Mouse (Mus musculus) midbrain, postnatal 0 days (tissue): ENCODE data around the gene Snapc3. TPM values are rescaled to one million over a fixed set of nuclear protein-coding genes. Genes with fewer than 3 reads are reported as not detected.

ENCODE experiments used
- ATAC-seq: fragments of 200-750 bp; cut with Nextera tagmentation; 2 replicates; pipeline ENCODE4 v1.8.0; 2017; ENCODE audit warnings: moderate number of reproducible peaks, mild to moderate bottlenecking, moderate TSS enrichment, moderate library complexity; ENCODE audit not compliant: low FRiP score
- DNase-seq: peaks from one replicate; pipeline ENCODE4 v3.0.0-alpha.2; 2015; ENCODE audit warnings: low spot score
- H3K27ac ChIP-seq: fragments of 300-500 bp; sonication (generic); 2 replicates; pipeline ENCODE4 v1.5.1; 2014; ENCODE audit warnings: low read depth, mild to moderate bottlenecking, low read length, mixed read lengths
- H3K27me3 ChIP-seq: fragments of 300-500 bp; sonication (generic); 2 replicates; pipeline ENCODE4 v1.6.1; 2014; ENCODE audit warnings: low read length, control low read depth, mixed read lengths; ENCODE audit not compliant: insufficient read depth
- H3K36me3 ChIP-seq: fragments of 300-500 bp; sonication (generic); 2 replicates; pipeline ENCODE4 v1.6.1; 2014; ENCODE audit warnings: low read length, control low read depth, mixed read lengths; ENCODE audit not compliant: insufficient read depth
- H3K4me1 ChIP-seq: fragments of 300-500 bp; sonication (generic); 2 replicates; pipeline ENCODE4 v1.6.1; 2014; ENCODE audit warnings: mild to moderate bottlenecking, control low read depth, antibody characterized with exemption, low read length, mixed read lengths; ENCODE audit not compliant: insufficient read depth
- H3K4me2 ChIP-seq: fragments of 300-500 bp; sonication (generic); 2 replicates; pipeline ENCODE4 v1.6.1; 2014; ENCODE audit warnings: low read depth, mild to moderate bottlenecking, low read length, mixed read lengths; ENCODE audit not compliant: poor library complexity, severe bottlenecking
- H3K4me3 ChIP-seq: fragments of 300-500 bp; sonication (generic); 2 replicates; pipeline ENCODE4 v1.5.1; 2014; ENCODE audit warnings: low read depth, mild to moderate bottlenecking, low read length, moderate library complexity
- H3K9ac ChIP-seq: fragments of 300-500 bp; sonication (generic); replicated peaks from 2 replicates; pipeline ENCODE4 v1.6.1; 2014; ENCODE audit warnings: mild to moderate bottlenecking, low read length, moderate library complexity, mixed read lengths; ENCODE audit not compliant: poor library complexity, severe bottlenecking
- H3K9me3 ChIP-seq: fragments of 300-500 bp; sonication (generic); 2 replicates; pipeline ENCODE4 v1.6.1; 2016; ENCODE audit warnings: low read length, control low read depth
- CTCF ChIP-seq: IDR thresholded peaks from 2 replicates; pipeline ENCODE4 v1.5.1; 2016; ENCODE audit warnings: antibody characterized with exemption, mild to moderate bottlenecking
- WGBS: fragments of 180-500 bp; shearing (Covaris S2); extraction: QIAGEN DNeasy Blood & Tissue Kit; methylation state at CpG from one replicate; pipeline ENCODE4 v1.1.7; 2014; 5-methylcytosine and 5-hydroxymethylcytosine counted together
- polyA plus RNA-seq: library from polyadenylated mRNA; unstranded; fragments of >200 nt; fragmentation: Nextera tagmentation; extraction: Ambion mirVana; gene quantifications from 2 replicates; pipeline ENCODE4 v1.2.1, GENCODE M21; 2015
- total RNA-seq: library from RNA; depleted of rRNA; stranded (reverse); fragments of >200 nt; gene quantifications from 2 replicates; pipeline ENCODE4 v1.2.3, GENCODE M21; 2014; rRNA removed

Snapc3 gene
- 38.0 and 40.5 TPM in 2 replicates for total RNA-seq
- polyA plus RNA-seq: 33.3 and 33.9 TPM in 2 replicates

GRCm38 (mm10) chr4:83417160-83417819, at the start of gene Snapc3:
Gene Snapc3 (plus strand): TSS chr4:83417724.
- peak; percentile 42 for TF ChIP-seq CTCF
- ATAC-seq (peak; percentile 98), DNase-seq (peak; percentile 97)
- Histone ChIP-seq H3K4me3 (peak within 1 kb of the TSS; percentile 92), H3K36me3 (no peaks in the 10 kb centered on the region), H3K4me2 (peak within 1 kb of the TSS; percentile 52), H3K9ac (peak within 1 kb of the TSS; percentile 93), H3K4me1 (no peaks in the 10 kb centered on the region), H3K9me3 (no peaks in the 10 kb centered on the region), H3K27me3 (no peaks in the 10 kb centered on the region), H3K27ac (peak within 1 kb of the TSS; percentile 89)
- WGBS: under 1% methylated on average over 41 of the region's 41 CpGs

GRCm38 (mm10) chr4:83373381-83373780, 44.1 kb upstream of the Snapc3 start:
- Histone ChIP-seq H3K4me3 (no peak overlapping the region), H3K4me1 (no peaks in the 10 kb centered on the region), H3K36me3 (no peaks in the 10 kb centered on the region), H3K4me2 (no peak overlapping the region), H3K27ac (no peak overlapping the region), H3K9me3 (no peaks in the 10 kb centered on the region), H3K9ac (no peak overlapping the region), H3K27me3 (no peaks in the 10 kb centered on the region)
- DNase-seq (no peak), ATAC-seq (no peak)
- TF ChIP-seq CTCF: no peak
- 64% methylated on average over 4 of the region's 4 CpGs for WGBS

GRCm38 (mm10) chr4:83375650-83376049, 41.9 kb upstream of the Snapc3 start:
- Histone ChIP-seq H3K36me3 (no peaks in the 10 kb centered on the region), H3K4me3 (no peak overlapping the region), H3K4me2 (no peak overlapping the region), H3K27me3 (no peaks in the 10 kb centered on the region), H3K9ac (no peak overlapping the region), H3K4me1 (no peaks in the 10 kb centered on the region), H3K9me3 (no peaks in the 10 kb centered on the region), H3K27ac (no peak overlapping the region)
- ATAC-seq (no peak), DNase-seq (no peak)
- whole genome bisulfite sequencing: 89% methylated on average over 6 of the region's 6 CpGs
- no peak for TF ChIP-seq CTCF

DNA sequence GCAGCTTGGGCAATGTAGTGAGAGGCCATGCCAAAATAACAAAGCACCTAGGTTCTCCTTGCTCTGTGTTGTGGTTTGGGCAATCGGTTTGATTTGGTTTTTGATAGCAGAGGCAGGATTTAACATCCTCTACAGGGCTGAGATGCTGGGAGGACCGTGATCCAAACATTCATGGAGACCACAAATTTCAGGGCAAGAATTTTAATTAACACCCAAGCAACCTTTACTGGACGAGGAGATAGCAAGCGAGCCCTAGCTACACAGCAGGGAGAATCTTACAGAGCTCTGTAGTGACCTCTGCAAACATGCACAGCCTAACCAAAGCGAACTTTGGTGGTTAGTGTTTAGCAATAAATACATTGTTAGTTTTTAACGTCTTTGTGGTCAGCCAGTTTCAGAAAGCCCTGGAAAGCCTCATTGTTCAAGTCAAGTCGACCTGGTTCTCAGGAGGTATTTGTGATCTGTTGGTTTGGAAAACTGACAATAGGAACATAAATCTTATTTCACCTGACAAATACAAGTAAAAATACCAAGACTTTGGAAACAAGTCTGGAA, 41.0 kb upstream of the Snapc3 start:
- no peak for ATAC-seq
- H3K4me1 ChIP-seq: no peaks in the 10 kb centered on the region
- no peak overlapping the region for H3K4me3 ChIP-seq
- H3K27ac ChIP-seq: no peak overlapping the region
- no peak for TF ChIP-seq CTCF
- H3K27me3 ChIP-seq: no peaks in the 10 kb centered on the region
- 77% methylated on average over 7 of the region's 7 CpGs for WGBS
- H3K9ac ChIP-seq: no peak overlapping the region
- no peak for DNase-seq
- H3K36me3 ChIP-seq: no peaks in the 10 kb centered on the region
- H3K4me2 ChIP-seq: no peak overlapping the region
- H3K9me3 ChIP-seq: no peaks in the 10 kb centered on the region

GRCm38 (mm10) chr4:83379036-83379435, 38.5 kb upstream of the Snapc3 start:
- Histone ChIP-seq H3K4me1 (no peaks in the 10 kb centered on the region), H3K27ac (no peak overlapping the region), H3K27me3 (no peaks in the 10 kb centered on the region), H3K4me3 (no peak overlapping the region), H3K9ac (no peak overlapping the region), H3K36me3 (no peaks in the 10 kb centered on the region), H3K9me3 (no peaks in the 10 kb centered on the region), H3K4me2 (no peak overlapping the region)
- ATAC-seq (no peak), DNase-seq (no peak)
- TF ChIP-seq CTCF: no peak

GRCm38 (mm10) chr4:83379746-83380145, 37.8 kb upstream of the Snapc3 start:
- no peak overlapping the region for H3K4me3 ChIP-seq
- TF ChIP-seq CTCF: no peak
- H3K4me2 ChIP-seq: no peak overlapping the region
- H3K27me3 ChIP-seq: no peaks in the 10 kb centered on the region
- H3K9me3 ChIP-seq: no peaks in the 10 kb centered on the region
- H3K27ac ChIP-seq: no peak overlapping the region
- H3K36me3 ChIP-seq: no peaks in the 10 kb centered on the region
- no peak for ATAC-seq
- DNase-seq: no peak
- H3K4me1 ChIP-seq: no peaks in the 10 kb centered on the region
- 88% methylated on average over 6 of the region's 6 CpGs for WGBS
- no peak overlapping the region for H3K9ac ChIP-seq
